Mouse (Mus musculus): ENCODE data around the gene Kat2b. TPM values are rescaled to one million over a fixed set of nuclear protein-coding genes. Genes with fewer than 3 reads are reported as not detected.
"Not testable (repeated sequence)": the region's sequence is repeated elsewhere in the genome, so short reads cannot be mapped to it uniquely, and the experiment has no call there.

The Kat2b gene
- total and polyA plus RNA-seq, 3 experiments = 6.2 to 7.4 TPM; not detected in 1

- H3K9ac ChIP-seq (ENCODE audit: control insufficient read depth, low read depth, low read length, poor library complexity, severe bottlenecking) = no peak overlapping the region
- DNase-seq (ENCODE audit: low read depth, low spot score) = no peak
- no peak overlapping the region for H3K27ac ChIP-seq (ENCODE audit: control insufficient read depth, low read depth, low read length)
- no peak overlapping the region for H3K4me3 ChIP-seq (ENCODE audit: control insufficient read depth in 1 of 2, insufficient read depth in 1 of 2, low read depth in 2 of 2, low read length in 2 of 2)
- no peaks in the 10 kb centered on the region for H3K27me3 ChIP-seq (ENCODE audit: control insufficient read depth in 1 of 2, insufficient read depth in 2 of 2, low read length in 2 of 2)
- no peaks in the 10 kb centered on the region for H3K9me3 ChIP-seq (replicated peaks; ENCODE audit: insufficient read depth, low read length)
- no peaks in the 10 kb centered on the region for H3K4me1 ChIP-seq (ENCODE audit: control insufficient read depth in 1 of 2, insufficient read depth in 2 of 2, low read length in 2 of 2)
- no peak for TF ChIP-seq MAX (IDR thresholded peaks at IDR 0.05; ENCODE audit: low read length)
- TF ChIP-seq ZMIZ1 (IDR thresholded peaks at IDR 0.05; ENCODE audit: low read depth, low read length) = no peak
- TF ChIP-seq RCOR1 (IDR thresholded peaks at IDR 0.05; ENCODE audit: low read depth, low read length) = no peak
- no peak for TF ChIP-seq BHLHE40 (IDR thresholded peaks at IDR 0.05; ENCODE audit: borderline replicate concordance, low read depth, low read length)
- no peak for TF ChIP-seq ETS1 (IDR thresholded peaks at IDR 0.05; ENCODE audit: low read depth, low read length)
- TF ChIP-seq POLR2A (IDR thresholded peaks at IDR 0.05; ENCODE audit: control insufficient read depth in 1 of 2, insufficient read depth in 1 of 2, low read depth in 1 of 2, low read length in 2 of 2, poor library complexity in 1 of 2) = no peak
- no peak for TF ChIP-seq EP300 (IDR thresholded peaks at IDR 0.05; ENCODE audit: low read depth in 1 of 2, low read length in 2 of 2)
- TF ChIP-seq MYC (IDR thresholded peaks at IDR 0.05; ENCODE audit: low read depth, low read length) = no peak
- no peak for TF ChIP-seq MAZ (IDR thresholded peaks at IDR 0.05; ENCODE audit: low read depth, low read length)
- no peak for TF ChIP-seq MEF2A (IDR thresholded peaks at IDR 0.05; ENCODE audit: extremely low read depth, insufficient replicate concordance, low read depth, low read length, poor library complexity, severe bottlenecking)
- TF ChIP-seq MAFK (IDR thresholded peaks at IDR 0.05; ENCODE audit: borderline replicate concordance, low read depth, low read length) = no peak
- TF ChIP-seq GABPA (IDR thresholded peaks at IDR 0.05; ENCODE audit: low read depth, low read length) = no peak
- no peak for TF ChIP-seq ZC3H11A (IDR thresholded peaks at IDR 0.05; ENCODE audit: low read depth, low read length)
- H3K79me2 ChIP-seq (ENCODE audit: control insufficient read depth, insufficient read depth, low read length, poor library complexity) = no peaks in the 10 kb centered on the region
- no peaks in the 10 kb centered on the region for H3K36me3 ChIP-seq (ENCODE audit: control insufficient read depth in 1 of 2, insufficient read depth in 2 of 2, low read length in 2 of 2)
Observed at GRCm38 (mm10) chr17:53718474-53718873, 151.8 kb downstream of the Kat2b start.

GRCm38 (mm10) chr17:53718916-53719315 lies 152.3 kb downstream of the Kat2b start:
- not testable (repeated sequence) for H3K4me3 ChIP-seq (ENCODE audit: control insufficient read depth in 1 of 2, insufficient read depth in 1 of 2, low read depth in 2 of 2, low read length in 2 of 2); H3K36me3 ChIP-seq (ENCODE audit: control insufficient read depth in 1 of 2, insufficient read depth in 2 of 2, low read length in 2 of 2); H3K27ac ChIP-seq (ENCODE audit: control insufficient read depth, low read depth, low read length); H3K9ac ChIP-seq (ENCODE audit: control insufficient read depth, low read depth, low read length, poor library complexity, severe bottlenecking); H3K9me3 ChIP-seq (replicated peaks; ENCODE audit: insufficient read depth, low read length); H3K79me2 ChIP-seq (ENCODE audit: control insufficient read depth, insufficient read depth, low read length, poor library complexity); H3K27me3 ChIP-seq (ENCODE audit: control insufficient read depth in 1 of 2, insufficient read depth in 2 of 2, low read length in 2 of 2); DNase-seq (ENCODE audit: low read depth, low spot score); H3K4me1 ChIP-seq (ENCODE audit: control insufficient read depth in 1 of 2, insufficient read depth in 2 of 2, low read length in 2 of 2)

Other genes starting within 250 kb of the Kat2b start
- gene Efhb, start 103.5 kb upstream of the Kat2b start, total RNA-seq (2012; rRNA removed) = not detected in 2 replicates
- not detected for gene Efhb, start 103.5 kb upstream of the Kat2b start, polyA plus RNA-seq (2012; ENCODE audit: insufficient read depth in 1 of 2, insufficient read length in 2 of 2, low read depth in 1 of 2, low replicate concordance in 2 of 2, missing spikeins in 1 of 2)
- 23.7 and 26.7 TPM in 2 replicates for gene Rab5a, start 87.6 kb upstream of the Kat2b start, total RNA-seq (2012; rRNA removed)
- gene Rab5a, start 87.6 kb upstream of the Kat2b start, polyA plus RNA-seq (2012; ENCODE audit: insufficient read depth in 1 of 2, insufficient read length in 2 of 2, low read depth in 1 of 2, low replicate concordance in 2 of 2, missing spikeins in 1 of 2) = 10 to 100 TPM in 1 of 2 experiments, not detected in 1; 22.7 TPM
- 0.07 and 0.08 TPM in 2 replicates for gene Pp2d1, start 27.4 kb upstream of the Kat2b start, total RNA-seq (2012; rRNA removed)
- gene Pp2d1, start 27.4 kb upstream of the Kat2b start, polyA plus RNA-seq (2012; ENCODE audit: insufficient read depth in 1 of 2, insufficient read length in 2 of 2, low read depth in 1 of 2, low replicate concordance in 2 of 2, missing spikeins in 1 of 2) = under 1 TPM in 1 of 2 experiments, not detected in 1; 0.04 TPM
- 12.6 and 19.4 TPM in 2 replicates for gene Sgo1, start 122.5 kb downstream of the Kat2b start, total RNA-seq (2012; rRNA removed)
- 10 to 100 TPM in 1 of 2 experiments, not detected in 1; 21.4 TPM for gene Sgo1, start 122.5 kb downstream of the Kat2b start, polyA plus RNA-seq (2012; ENCODE audit: insufficient read depth in 1 of 2, insufficient read length in 2 of 2, low read depth in 1 of 2, low replicate concordance in 2 of 2, missing spikeins in 1 of 2)

Measured in MEL (cell line).